Mouse (Mus musculus) liver, embryonic 11.5 days (tissue): ENCODE measurements around the gene Ncbp1. TPM values are rescaled to one million over a fixed set of nuclear protein-coding genes. Genes with fewer than 3 reads are reported as not detected.

Experiments
- ATAC-seq: fragments of 200-750 bp; cut with Nextera tagmentation; replicated peaks from 2 replicates; pipeline ENCODE4 v1.8.0; 2017; ENCODE audit warnings: moderate number of reproducible peaks, mild to moderate bottlenecking, moderate TSS enrichment, moderate library complexity; ENCODE audit not compliant: low FRiP score
- DNase-seq: peaks from one replicate; pipeline ENCODE4 v3.0.0-alpha.2; 2017; ENCODE audit warnings: low spot score
- H3K27ac ChIP-seq: fragments of 300-500 bp; sonication (generic); 2 replicates; pipeline ENCODE4 v1.5.1; 2014; ENCODE audit warnings: mild to moderate bottlenecking, low read depth, low read length, control low read depth
- H3K27me3 ChIP-seq: fragments of 300-500 bp; sonication (generic); replicated peaks from 2 replicates; pipeline ENCODE4 v1.6.1; 2014; ENCODE audit warnings: low read length, mixed read lengths; ENCODE audit not compliant: control insufficient read depth, insufficient read depth
- H3K36me3 ChIP-seq: fragments of 300-500 bp; sonication (generic); 2 replicates; pipeline ENCODE4 v1.6.1; 2014; ENCODE audit warnings: mild to moderate bottlenecking, low read length, moderate library complexity, mixed read lengths; ENCODE audit not compliant: control insufficient read depth, insufficient read depth
- H3K4me1 ChIP-seq: fragments of 300-500 bp; sonication (generic); replicated peaks from 2 replicates; pipeline ENCODE4 v1.6.1; 2014; ENCODE audit warnings: low read length, mixed read lengths; ENCODE audit not compliant: control insufficient read depth, insufficient read depth
- H3K4me2 ChIP-seq: fragments of 300-500 bp; sonication (generic); 2 replicates; pipeline ENCODE4 v1.6.1; 2014; ENCODE audit warnings: mild to moderate bottlenecking, control low read depth, moderate library complexity
- H3K4me3 ChIP-seq: fragments of 300-500 bp; sonication (generic); 2 replicates; pipeline ENCODE4 v1.5.1; 2014; ENCODE audit warnings: low read depth, low read length, control low read depth
- H3K9ac ChIP-seq: fragments of 300-500 bp; sonication (generic); 2 replicates; pipeline ENCODE4 v1.6.1; 2014; ENCODE audit warnings: low read depth, low read length, control low read depth
- H3K9me3 ChIP-seq: fragments of 300-500 bp; sonication (generic); 2 replicates; pipeline ENCODE4 v1.6.1; 2016; ENCODE audit warnings: low read length, inconsistent platforms, mixed read lengths; ENCODE audit not compliant: control insufficient read depth
- WGBS: fragments of 180-500 bp; shearing (Covaris S2); extraction: QIAGEN DNeasy Blood & Tissue Kit; methylation state at CpG from one replicate; pipeline ENCODE4 v1.1.7; 2014; 5-methylcytosine and 5-hydroxymethylcytosine counted together
- polyA plus RNA-seq: library from polyadenylated mRNA; unstranded; fragments of >200 nt; fragmentation: Nextera tagmentation; extraction: Ambion mirVana; gene quantifications from 2 replicates; pipeline ENCODE4 v1.2.1, GENCODE M21; 2014

Gene Ncbp1
- polyA plus RNA-seq, 1 experiment from 2014 or later, result 97.9 TPM

GRCm38 (mm10) chr4:46119514-46120094 lies 18.8 kb upstream of the Ncbp1 start:
- H3K36me3 ChIP-seq, result peaks cover 58% of the 10 kb centered on the region
- DNase-seq (no peak), ATAC-seq (no peak)
- H3K9ac ChIP-seq, result no peak overlapping the region
- no peak overlapping the region for H3K4me3 ChIP-seq
- H3K4me1 ChIP-seq, result no peaks in the 10 kb centered on the region
- H3K4me2 ChIP-seq, result no peak overlapping the region
- no peak overlapping the region for H3K27ac ChIP-seq
- no peaks in the 10 kb centered on the region for H3K9me3 ChIP-seq
- WGBS, result 94% methylated on average over 14 of the region's 14 CpGs
- H3K27me3 ChIP-seq, result no peaks in the 10 kb centered on the region

GRCm38 (mm10) chr4:46120767-46121166 lies 17.6 kb upstream of the Ncbp1 start:
- Histone ChIP-seq H3K4me3 (no peak overlapping the region), H3K4me2 (no peak overlapping the region), H3K4me1 (no peaks in the 10 kb centered on the region), H3K9ac (no peak overlapping the region), H3K9me3 (no peaks in the 10 kb centered on the region), H3K36me3 (peaks cover 59% of the 10 kb centered on the region), H3K27me3 (no peaks in the 10 kb centered on the region), H3K27ac (no peak overlapping the region)
- ATAC-seq (no peak), DNase-seq (no peak)
- WGBS, result 74% methylated on average over 3 of the region's 3 CpGs

- Histone ChIP-seq H3K4me1 (no peaks in the 10 kb centered on the region), H3K36me3 (peaks cover 45% of the 10 kb centered on the region), H3K9me3 (no peaks in the 10 kb centered on the region), H3K9ac (no peak overlapping the region), H3K4me3 (no peak overlapping the region), H3K4me2 (no peak overlapping the region), H3K27ac (no peak overlapping the region), H3K27me3 (no peaks in the 10 kb centered on the region)
- ATAC-seq (no peak), DNase-seq (no peak)
- WGBS, result 98% methylated on average over 6 of the region's 6 CpGs
Measured at GRCm38 (mm10) chr4:46123358-46123757, 15.1 kb upstream of the Ncbp1 start.

GRCm38 (mm10) chr4:46126541-46126940 lies 11.9 kb upstream of the Ncbp1 start:
- Histone ChIP-seq H3K27me3 (no peaks in the 10 kb centered on the region), H3K9ac (no peak overlapping the region), H3K4me2 (no peak overlapping the region), H3K36me3 (peaks cover 40% of the 10 kb centered on the region), H3K4me3 (no peak overlapping the region), H3K27ac (no peak overlapping the region), H3K9me3 (no peaks in the 10 kb centered on the region), H3K4me1 (no peaks in the 10 kb centered on the region)
- ATAC-seq (no peak), DNase-seq (peak; percentile 55)
- 52% methylated on average over 2 of the region's 2 CpGs for WGBS

- H3K36me3 ChIP-seq, result peaks cover 44% of the 10 kb centered on the region
- H3K27me3 ChIP-seq, result no peaks in the 10 kb centered on the region
- H3K9me3 ChIP-seq, result no peaks in the 10 kb centered on the region
- WGBS, result 92% methylated on average over 8 of the region's 8 CpGs
- no peak overlapping the region for H3K4me3 ChIP-seq
- H3K9ac ChIP-seq, result no peak overlapping the region
- H3K4me2 ChIP-seq, result no peak overlapping the region
- no peak overlapping the region for H3K27ac ChIP-seq
- ATAC-seq, result no peak
- H3K4me1 ChIP-seq, result no peaks in the 10 kb centered on the region
- DNase-seq, result no peak
Measured at GRCm38 (mm10) chr4:46129311-46130004, 9.0 kb upstream of the Ncbp1 start.

- no peak overlapping the region for H3K4me2 ChIP-seq
- DNase-seq (no peak), ATAC-seq (no peak)
- no peaks in the 10 kb centered on the region for H3K27me3 ChIP-seq
- no peak overlapping the region for H3K4me3 ChIP-seq
- no peaks in the 10 kb centered on the region for H3K4me1 ChIP-seq
- peaks cover 40% of the 10 kb centered on the region for H3K36me3 ChIP-seq
- WGBS, result 68% methylated on average over 3 of the region's 3 CpGs
- H3K27ac ChIP-seq, result no peak overlapping the region
- no peaks in the 10 kb centered on the region for H3K9me3 ChIP-seq
- H3K9ac ChIP-seq, result no peak overlapping the region
Measured at GRCm38 (mm10) chr4:46130221-46130620, 8.2 kb upstream of the Ncbp1 start.

- H3K36me3 ChIP-seq, result peaks cover 31% of the 10 kb centered on the region
- ATAC-seq, result no peak
- no peak for DNase-seq
Measured at GRCm38 (mm10) chr4:46131791-46132190, 6.6 kb upstream of the Ncbp1 start.

GRCm38 (mm10) chr4:46137629-46138286 lies 655 bp upstream of the Ncbp1 start:
- no peak for DNase-seq
- ATAC-seq, result peak; percentile 64
- peaks cover 17% of the 10 kb centered on the region for H3K4me1 ChIP-seq
- peak overlapping the region; percentile 88 for H3K9ac ChIP-seq
- peak overlapping the region; percentile 78 for H3K4me2 ChIP-seq
- 7% methylated on average over 17 of the region's 17 CpGs for WGBS
- H3K36me3 ChIP-seq, result peaks cover 14% of the 10 kb centered on the region; the same call in 1 of the 2 replicates
- no peaks in the 10 kb centered on the region for H3K9me3 ChIP-seq
- H3K27me3 ChIP-seq, result no peaks in the 10 kb centered on the region
- peak overlapping the region; percentile 88 for H3K4me3 ChIP-seq
- H3K27ac ChIP-seq, result peak overlapping the region; percentile 93

More at GRCm38 (mm10) chr4:46131791-46132190, 6.6 kb upstream of the Ncbp1 start:
- no peaks in the 10 kb centered on the region; the same call in 1 of the 2 replicates for H3K4me1 ChIP-seq
- H3K27ac ChIP-seq, result no peak overlapping the region
- WGBS, result 88% methylated on average over 6 of the region's 6 CpGs
- no peaks in the 10 kb centered on the region for H3K27me3 ChIP-seq
- no peak overlapping the region for H3K4me2 ChIP-seq
- no peak overlapping the region for H3K4me3 ChIP-seq
- H3K9me3 ChIP-seq, result no peaks in the 10 kb centered on the region
- no peak overlapping the region for H3K9ac ChIP-seq
